ENCODE assay signal across 20 mouse cellular contexts in the genomic region with DNA sequence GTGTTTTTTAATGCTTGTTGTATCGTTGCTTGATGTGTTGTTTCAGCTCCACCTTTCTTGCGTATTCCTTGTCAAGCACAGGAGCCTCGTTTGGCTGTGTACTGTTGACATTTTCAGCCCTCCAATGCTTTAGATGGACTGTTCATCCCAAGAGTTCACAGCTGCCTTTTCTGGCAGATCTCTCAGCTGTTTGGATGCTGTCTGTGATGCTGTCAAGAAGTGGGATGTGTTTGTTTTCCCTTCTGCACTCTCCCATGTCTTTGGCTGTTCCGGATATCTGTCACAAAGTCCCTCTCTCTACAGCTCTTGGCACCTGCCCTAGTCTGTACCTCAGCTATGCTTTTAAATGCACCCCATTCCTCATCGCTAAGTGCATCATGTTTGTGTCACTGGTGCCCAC. TPM values are rescaled to one million over a fixed set of nuclear protein-coding genes. Genes with fewer than 3 reads are reported as not detected.
DNase-seq lines count a peak whose midpoint lies in the region; ATAC-seq and TF ChIP-seq lines count a peak whose summit lies in the region.
"Had no signal": no experiment of that assay in that cellular context is flagged by ENCODE, and none has a peak within 500 bp of the region (broad histone marks: within the 10 kb centered on the region; RNA-seq: fewer than 3 reads in every experiment).

No protein-coding gene starts in this region.

- no peaks in the 10 kb centered on the region for H3K27me3 ChIP-seq in hindbrain, postnatal 0 days (ENCODE audit: insufficient read depth, low read length)
- H3K27me3 ChIP-seq in hindbrain, embryonic 13.5 days, result no peaks in the 10 kb centered on the region
- H3K27me3 ChIP-seq: CH12.LX; hindbrain, embryonic 12.5 days; liver, embryonic 15.5 days; midbrain, embryonic 12.5 days had no signal

- H3K36me3 ChIP-seq in hindbrain, postnatal 0 days (ENCODE audit: insufficient read depth, low read length), result no peaks in the 10 kb centered on the region
- no peaks in the 10 kb centered on the region for H3K36me3 ChIP-seq in hindbrain, embryonic 13.5 days
- H3K36me3 ChIP-seq: hindbrain, embryonic 12.5 days; liver, embryonic 15.5 days; midbrain, embryonic 12.5 days had no signal

- no peak for DNase-seq in gastrocnemius, adult 2 months
- no peak for DNase-seq in gastrocnemius, postnatal 25 days
- no peak for DNase-seq in hindbrain, postnatal 0 days (ENCODE audit: low spot score)
- peak; percentile 40 for DNase-seq in lung, postnatal 36 days
- no peak for DNase-seq in lung, adult 18-20 months
- DNase-seq: adrenal gland, adult 2 months; cerebellum, postnatal 14 days; thymus, postnatal 36 days had no signal

- H3K27ac ChIP-seq in gastrocnemius, adult 2 months, result peak overlapping the region; percentile 56
- H3K27ac ChIP-seq in hindbrain, postnatal 0 days, result no peak overlapping the region
- no peak overlapping the region for H3K27ac ChIP-seq in hindbrain, embryonic 13.5 days
- H3K27ac ChIP-seq: hindbrain, embryonic 12.5 days; kidney, postnatal 0 days; layer of hippocampus, adult 2 months; liver, embryonic 15.5 days; midbrain, embryonic 12.5 days had no signal

- no peak overlapping the region for H3K4me2 ChIP-seq in hindbrain, postnatal 0 days (ENCODE audit: low read depth, low read length)
- no peak overlapping the region for H3K4me2 ChIP-seq in hindbrain, embryonic 13.5 days
- H3K4me2 ChIP-seq: hindbrain, embryonic 12.5 days; liver, embryonic 15.5 days; midbrain, embryonic 12.5 days had no signal

- 0 out of 2 replicates have a peak, but pooled peaks have one; percentile 43 for ATAC-seq in hindbrain, postnatal 0 days
- ATAC-seq in hindbrain, embryonic 13.5 days (ENCODE audit: low FRiP score), result no peak
- no peak for ATAC-seq in activated CD4-positive, CD25-positive, alpha-beta regulatory T cell, adult 4 months
- ATAC-seq: forebrain, embryonic 14.5 days had no signal

- H3K9ac ChIP-seq in hindbrain, postnatal 0 days (replicated peaks; ENCODE audit: low read length), result no peak overlapping the region
- H3K9ac ChIP-seq in hindbrain, embryonic 13.5 days, result no peak overlapping the region
- H3K9ac ChIP-seq: hindbrain, embryonic 12.5 days; liver, embryonic 15.5 days; midbrain, embryonic 12.5 days had no signal

- intact Hi-C loops in gastrocnemius, adult 2 months (cut with DNase I), result no loop called here

- H3K4me1 ChIP-seq in hindbrain, postnatal 0 days (ENCODE audit: insufficient read depth, low read length), result no peaks in the 10 kb centered on the region
- H3K4me1 ChIP-seq in hindbrain, embryonic 13.5 days (replicated peaks), result no peaks in the 10 kb centered on the region

- no peaks in the 10 kb centered on the region for H3K9me3 ChIP-seq in hindbrain, postnatal 0 days (ENCODE audit: low read length)
- H3K9me3 ChIP-seq in hindbrain, embryonic 13.5 days, result no peaks in the 10 kb centered on the region
- H3K9me3 ChIP-seq: hindbrain, embryonic 12.5 days; liver, embryonic 15.5 days; midbrain, embryonic 12.5 days had no signal

- no peak overlapping the region for H3K4me3 ChIP-seq in gastrocnemius, adult 2 months
- no peak overlapping the region for H3K4me3 ChIP-seq in hindbrain, postnatal 0 days (ENCODE audit: low read length)
- H3K4me3 ChIP-seq in hindbrain, embryonic 13.5 days, result no peak overlapping the region
- H3K4me3 ChIP-seq: hindbrain, embryonic 12.5 days; layer of hippocampus, adult 2 months; liver, embryonic 15.5 days; midbrain, embryonic 12.5 days had no signal

- TF ChIP-seq CTCF in gastrocnemius, adult 2 months (IDR thresholded peaks at IDR 0.05), result no peak
- TF ChIP-seq CTCF in hindbrain, postnatal 0 days (IDR thresholded peaks at IDR 0.05; ENCODE audit: low read depth), result no peak

- 67% methylated on average over 5 of the region's 5 CpGs for WGBS in hindbrain, postnatal 0 days
- WGBS in hindbrain, embryonic 13.5 days, result 89% methylated on average over 5 of the region's 5 CpGs

RNA-seq across cellular contexts. Expression of gene 1700034J05Rik, which starts 6.7 kb away (rescaled TPM):
- not detected for total RNA-seq in gastrocnemius, adult 2 months (2021)
- not detected for total RNA-seq in gastrocnemius, postnatal 25 days (2021)
- total RNA-seq in hindbrain, postnatal 0 days (2014; rRNA removed), result not detected in 2 replicates
- polyA plus RNA-seq in hindbrain, postnatal 0 days (2015; fragmentation: Nextera tagmentation; extraction: Ambion mirVana), result not detected in 2 replicates
- not detected in 2 replicates for polyA plus RNA-seq in hindbrain, embryonic 13.5 days (2015; fragmentation: Nextera tagmentation; extraction: Ambion mirVana)
- polyA plus RNA-seq in activated CD4-positive, CD25-positive, alpha-beta regulatory T cell, adult 4 months (2017; shearing (Covaris generic)), result not detected
- total RNA-seq: adrenal gland, adult 2 months; CH12.LX; gastrocnemius, postnatal 4 days; layer of hippocampus, adult 2 months; left cerebral cortex, adult 18-20 months had no signal
- polyA plus RNA-seq: adrenal gland, adult 2 months; forebrain, embryonic 14.5 days; limb, embryonic 11.5 days had no signal
